Mouse (Mus musculus) erythroid progenitor cell, adult 5-6 weeks (primary cell): Measurements from ENCODE around the gene Slc7a11. TPM values are rescaled to one million over a fixed set of nuclear protein-coding genes. Genes with fewer than 3 reads are reported as not detected.

ENCODE experiments used
- ATAC-seq: replicated peaks from 2 replicates; pipeline ENCODE4 v1.8.0; 2016; ENCODE audit warnings: moderate number of reproducible peaks, mild to moderate bottlenecking, moderate TSS enrichment, inconsistent platforms; ENCODE audit not compliant: poor library complexity, low FRiP score, severe bottlenecking
- total RNA-seq, 2 experiments: library from RNA; stranded (forward) in 1 of 2; stranded (reverse) in 1 of 2; fragments of 150-400 nt in 1 of 2; fragments of 186-747, 209-891 nt in 1 of 2; gene quantifications; 2 replicates each; pipeline versions ENCODE4 v1.2.3 to v1.2.4; 2015 to 2017; ENCODE audit warnings: low replicate concordance in 2 of 2

The Slc7a11 gene
- total RNA-seq, 2 experiments from 2014 or later, result 0.38 to 1.7 TPM

GRCm38 (mm10) chr3:50026039-50026438 is 417.4 kb downstream of the Slc7a11 start:
- ATAC-seq, result no peak

DNA sequence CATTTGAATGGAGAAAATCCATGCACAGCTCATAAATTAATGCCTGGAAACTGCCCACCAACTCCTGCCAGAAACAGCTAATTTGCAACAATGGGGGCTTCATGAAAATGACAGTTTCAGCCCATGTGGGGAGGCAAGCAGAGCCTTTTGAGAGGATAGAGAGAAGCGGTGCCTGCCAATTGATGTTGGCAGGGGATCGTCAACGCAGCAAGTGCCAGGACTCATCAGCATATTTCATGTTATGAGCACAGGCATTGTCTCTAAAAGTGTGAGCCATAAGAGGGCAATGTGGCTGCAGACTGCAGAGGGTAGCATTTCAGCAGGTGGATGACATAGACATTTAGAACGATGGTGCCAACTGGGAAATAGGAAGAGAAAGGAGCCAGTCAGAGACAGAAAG is 429.0 kb downstream of the Slc7a11 start:
- ATAC-seq, result no peak

GRCm38 (mm10) chr3:50012012-50012411 is 431.4 kb downstream of the Slc7a11 start:
- no peak for ATAC-seq

- ATAC-seq, result no peak
Observed at GRCm38 (mm10) chr3:50003970-50004683, 439.3 kb downstream of the Slc7a11 start.

- no peak for ATAC-seq
Observed at GRCm38 (mm10) chr3:50002067-50002466, 441.3 kb downstream of the Slc7a11 start.

- ATAC-seq, result no peak
Observed at GRCm38 (mm10) chr3:50001635-50002034, 441.8 kb downstream of the Slc7a11 start.

- no peak for ATAC-seq
Observed at GRCm38 (mm10) chr3:49992891-49993290, 450.5 kb downstream of the Slc7a11 start.

GRCm38 (mm10) chr3:49987236-49987635 is 456.2 kb downstream of the Slc7a11 start:
- ATAC-seq, result no peak

DNA sequence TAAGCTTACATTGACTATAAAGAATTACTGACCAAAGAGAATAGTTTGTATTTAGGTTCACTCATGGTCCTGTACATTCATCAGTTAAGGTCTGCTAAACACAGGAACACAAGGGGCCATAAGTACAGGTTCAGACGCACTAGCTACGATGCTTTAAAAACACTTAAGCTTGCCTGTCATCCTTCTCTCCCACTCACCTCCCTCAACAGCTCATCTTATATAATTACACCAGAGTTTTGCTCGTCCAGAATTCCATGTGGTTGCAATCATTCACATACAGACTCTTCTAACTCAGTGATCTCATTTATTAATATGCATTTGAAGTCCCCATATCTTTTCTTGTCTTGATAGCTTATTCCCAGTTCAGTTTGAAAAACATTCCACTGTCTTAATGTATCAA is 458.6 kb downstream of the Slc7a11 start:
- ATAC-seq, result no peak

DNA sequence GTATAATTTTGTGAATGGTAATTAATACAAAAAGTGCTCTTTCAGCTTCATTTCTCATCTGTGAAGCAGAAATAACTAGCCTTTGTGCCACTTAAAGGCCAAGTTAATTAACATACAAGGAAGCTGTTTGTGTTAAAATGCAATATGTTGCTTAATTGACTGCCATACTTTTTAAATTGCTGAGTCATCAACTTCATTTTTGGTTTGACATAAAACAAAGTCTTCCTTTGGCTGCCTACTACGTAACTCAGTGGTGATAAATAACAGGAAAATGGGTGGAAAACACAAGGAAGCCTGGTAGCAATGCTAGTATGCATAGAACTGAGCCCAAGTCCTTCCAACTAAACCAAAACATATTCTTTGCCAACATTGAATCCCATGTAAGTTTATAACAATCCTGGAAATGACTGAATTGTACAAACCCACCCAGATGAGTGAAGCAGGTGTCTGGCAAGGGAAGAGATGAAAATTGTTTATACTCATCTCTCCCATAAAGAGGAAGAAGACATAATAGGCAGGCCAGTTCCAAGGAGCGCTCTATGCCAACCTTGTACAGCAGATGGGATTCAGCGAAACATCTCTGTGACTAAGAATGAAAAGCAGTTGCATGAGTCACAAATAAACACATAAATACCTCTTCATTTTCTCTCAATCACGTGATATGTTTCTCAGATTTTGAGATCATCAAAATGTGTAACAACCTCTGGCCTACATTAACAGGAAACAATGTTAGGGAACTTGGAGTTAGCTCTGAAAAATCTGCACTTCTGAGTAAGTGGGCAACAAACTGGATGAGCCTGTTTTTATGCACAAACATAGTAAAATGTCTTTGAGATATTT is 459.8 kb downstream of the Slc7a11 start:
- no peak for ATAC-seq

DNA sequence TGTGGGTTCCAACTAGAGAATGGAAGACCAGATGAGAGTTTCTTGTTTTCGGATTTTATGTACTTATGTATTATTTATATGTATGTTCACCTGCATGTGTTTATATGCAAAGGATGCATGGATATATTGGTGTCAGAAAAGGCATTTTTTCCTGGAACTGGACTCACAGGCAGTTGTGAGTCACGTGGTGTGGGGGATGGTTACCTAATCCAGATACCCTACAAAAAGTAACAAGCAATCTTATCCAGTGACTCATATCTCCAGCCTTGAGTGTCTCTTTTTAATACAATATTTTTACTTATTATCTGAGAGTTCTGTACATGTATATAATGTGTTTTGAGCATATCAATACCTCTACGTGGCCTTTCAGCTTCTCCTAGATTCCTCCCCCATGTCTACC is 469.4 kb downstream of the Slc7a11 start:
- ATAC-seq, result no peak

DNA sequence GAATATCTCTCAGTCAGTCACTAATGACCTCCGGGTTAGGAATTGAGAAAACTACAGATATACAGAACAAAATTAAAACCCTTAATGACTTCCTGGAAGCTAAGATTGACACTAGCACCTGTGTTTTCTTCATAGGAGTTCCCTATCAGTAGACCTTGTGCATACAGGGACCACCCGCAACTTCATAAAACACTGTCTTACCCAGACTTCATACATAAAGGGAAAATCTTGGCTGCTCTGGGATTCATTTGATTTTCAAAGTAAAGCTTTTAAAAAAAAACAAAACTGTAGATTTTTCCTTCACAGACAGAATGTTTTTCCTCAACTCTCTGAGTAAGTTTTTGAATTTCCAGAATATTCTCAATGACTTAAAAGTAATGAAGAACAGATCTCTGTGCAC is 477.8 kb downstream of the Slc7a11 start:
- ATAC-seq, result no peak

DNA sequence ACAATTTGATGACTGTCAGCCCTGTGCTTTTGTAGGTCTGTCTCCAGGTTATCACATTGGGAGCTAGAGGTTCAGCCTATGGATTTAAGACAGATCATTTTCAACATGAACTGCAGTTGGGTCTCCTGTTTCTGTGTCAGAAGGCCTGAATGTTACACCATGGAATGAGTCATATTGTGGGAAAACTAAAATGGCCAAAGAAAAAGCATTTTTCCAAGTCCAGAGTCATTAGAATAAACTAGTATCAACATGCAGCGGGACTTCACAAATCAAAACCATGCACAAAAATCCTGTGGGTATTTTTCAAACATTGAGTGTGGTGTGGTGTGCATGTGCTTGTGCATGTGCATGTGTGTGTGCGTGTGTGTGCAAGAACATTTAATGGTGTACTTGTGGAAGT is 482.8 kb downstream of the Slc7a11 start:
- no peak for ATAC-seq

- no peak for ATAC-seq
Observed at GRCm38 (mm10) chr3:49946845-49947244, 496.6 kb downstream of the Slc7a11 start.

DNA sequence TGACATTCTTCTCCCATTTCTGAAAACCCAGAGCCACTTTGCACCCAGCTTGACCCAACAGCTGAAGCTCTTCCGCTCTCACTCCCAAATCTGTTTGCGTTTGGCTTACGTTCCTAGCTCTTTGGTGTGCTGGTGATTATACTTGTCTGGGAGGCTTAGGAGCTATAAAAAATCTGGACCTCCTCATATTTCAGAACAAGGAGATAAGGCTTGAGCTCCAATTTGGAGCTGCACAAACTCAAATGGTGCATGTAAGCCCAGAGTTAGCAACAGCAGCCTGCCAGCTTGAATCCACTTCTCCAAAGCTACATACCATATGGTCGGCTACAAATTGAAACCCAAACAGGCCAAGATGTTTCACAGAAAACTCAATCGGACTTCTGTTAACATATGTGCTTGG is 498.6 kb downstream of the Slc7a11 start:
- ATAC-seq, result no peak

GRCm38 (mm10) chr3:49937611-49938010 is 505.8 kb downstream of the Slc7a11 start:
- ATAC-seq, result no peak

DNA sequence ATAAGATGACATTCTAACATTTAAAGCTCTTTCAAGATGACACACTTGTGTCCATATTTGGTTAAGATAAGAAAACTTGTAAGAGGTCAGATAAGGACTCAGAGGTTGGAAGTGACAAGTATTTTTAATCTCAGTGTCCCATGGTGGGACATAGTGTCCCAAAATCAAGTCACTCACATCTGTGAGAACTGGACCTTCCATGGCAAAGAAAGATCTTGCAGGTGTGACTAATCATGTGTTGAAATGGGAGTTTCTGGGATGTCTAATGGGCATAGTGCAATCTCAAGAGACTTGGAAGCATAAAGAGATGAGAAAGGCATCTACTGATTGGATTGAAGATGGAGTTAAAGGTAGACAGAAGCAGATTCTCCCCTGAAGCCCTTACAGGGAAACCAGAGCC is 513.9 kb downstream of the Slc7a11 start:
- no peak for ATAC-seq

GRCm38 (mm10) chr3:49928509-49929263 is 514.7 kb downstream of the Slc7a11 start:
- no peak for ATAC-seq

DNA sequence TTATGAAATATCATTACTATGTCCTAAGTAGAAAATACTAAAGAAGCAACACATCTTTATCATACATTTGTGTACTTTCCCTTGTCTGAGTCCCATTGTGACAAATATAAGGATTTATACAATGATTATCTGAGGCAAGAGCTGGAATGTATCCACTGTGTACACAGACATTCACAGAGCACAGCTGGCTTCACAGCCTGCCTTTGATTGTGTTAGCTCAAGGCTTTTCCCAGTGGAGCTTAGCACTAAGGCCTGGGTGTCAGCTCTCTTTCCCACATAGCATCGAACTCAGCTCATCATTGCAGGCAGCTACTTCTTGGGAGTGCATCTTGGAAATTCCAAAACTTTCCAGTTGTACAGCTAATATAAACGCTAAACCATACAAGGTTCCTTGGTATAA is 529.5 kb downstream of the Slc7a11 start:
- ATAC-seq, result no peak

DNA sequence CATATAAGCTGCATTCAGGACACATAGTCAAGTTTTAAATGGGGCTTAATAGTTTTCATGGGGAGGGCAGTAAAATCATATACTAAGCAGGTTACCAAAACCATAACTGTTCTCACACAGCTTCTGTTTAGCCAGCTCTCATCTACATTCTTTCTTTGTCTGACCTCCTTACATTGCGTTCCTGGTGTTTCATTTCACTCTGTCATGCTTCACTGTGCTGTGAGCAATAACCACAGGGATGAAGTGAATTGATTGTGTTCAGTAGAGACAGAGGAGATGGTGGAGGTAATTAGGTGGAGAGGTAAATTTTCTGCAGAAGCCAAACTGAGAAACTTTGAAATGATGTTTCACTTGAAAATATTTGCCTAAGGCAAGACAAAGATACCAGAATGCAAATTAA is 532.5 kb downstream of the Slc7a11 start:
- ATAC-seq, result no peak
